Mouse (Mus musculus) heart, postnatal 25 days (tissue): ENCODE measurements at regions not wholly inside any gene's neighbourhood (a gene's known extent, or its start where the extent isn't known, plus 50 kb on each side); places are given as distances from the start of the nearest gene placed in this dataset.

ENCODE experiments used
- DNase-seq: peaks from one replicate; pipeline ENCODE4 v3.0.0; 2022; ENCODE audit warnings: low spot score
- intact Hi-C: fragments of 180-260 bp; cut with DNase I; formaldehyde crosslinking; loops from one replicate; pipeline ENCODE4 v1.15.1; 2025

- no peak for DNase-seq
- intact Hi-C loops: loop anchor here (10.0 kb wide), 1 partner anchor 420 kb away; the partner anchor contains the start of gene Spry2
These were observed 216.7 kb downstream of the Ndfip2 start for GRCm38 (mm10) chr14:105474991-105475553.

- no peak for DNase-seq
- intact Hi-C loops: no loop called here
These were observed 190.6 kb downstream of the Ndfip2 start for GRCm38 (mm10) chr14:105448919-105449458.

GRCm38 (mm10) chr14:105447088-105447487, 188.7 kb downstream of the Ndfip2 start:
- no peak for DNase-seq
- intact Hi-C loops: no loop called here

GRCm38 (mm10) chr14:105435343-105435742, 177.0 kb downstream of the Ndfip2 start:
- intact Hi-C loops: no loop called here
- no peak for DNase-seq

- intact Hi-C loops: no loop called here
These were observed 175.1 kb downstream of the Ndfip2 start for GRCm38 (mm10) chr14:105433456-105433855.

GRCm38 (mm10) chr14:105432670-105433069, 174.3 kb downstream of the Ndfip2 start:
- intact Hi-C loops: no loop called here
- no peak for DNase-seq

More at GRCm38 (mm10) chr14:105433456-105433855, 175.1 kb downstream of the Ndfip2 start:
- no peak for DNase-seq

GRCm38 (mm10) chr14:105431584-105431983, 173.2 kb downstream of the Ndfip2 start:
- DNase-seq: no peak
- intact Hi-C loops: no loop called here

GRCm38 (mm10) chr14:105429664-105430257, 171.4 kb downstream of the Ndfip2 start:
- intact Hi-C loops: no loop called here
- no peak for DNase-seq

- no peak for DNase-seq
- intact Hi-C loops: no loop called here
These were observed 169.1 kb downstream of the Ndfip2 start for GRCm38 (mm10) chr14:105427474-105427901.

GRCm38 (mm10) chr14:105426597-105427334, 168.4 kb downstream of the Ndfip2 start:
- intact Hi-C loops: no loop called here

GRCm38 (mm10) chr14:105417967-105418366, 159.6 kb downstream of the Ndfip2 start:
- intact Hi-C loops: no loop called here
- no peak for DNase-seq

More at GRCm38 (mm10) chr14:105426597-105427334, 168.4 kb downstream of the Ndfip2 start:
- no peak for DNase-seq

GRCm38 (mm10) chr14:105417458-105417960, 159.1 kb downstream of the Ndfip2 start:
- intact Hi-C loops: no loop called here
- DNase-seq: no peak

GRCm38 (mm10) chr14:105416964-105417363, 158.6 kb downstream of the Ndfip2 start:
- no peak for DNase-seq

GRCm38 (mm10) chr14:105404662-105405061, 146.3 kb downstream of the Ndfip2 start:
- no peak for DNase-seq
- intact Hi-C loops: loop anchor here (5.0 to 10.0 kb wide), 3 partner anchors 42 to 330 kb away; no protein-coding TSS in a partner anchor

More at GRCm38 (mm10) chr14:105416964-105417363, 158.6 kb downstream of the Ndfip2 start:
- intact Hi-C loops: no loop called here

- intact Hi-C loops: loop anchor here (5.0 to 10.0 kb wide), 3 partner anchors 42 to 331 kb away; no protein-coding TSS in a partner anchor
- DNase-seq: peak; percentile 18
These were observed 145.9 kb downstream of the Ndfip2 start for GRCm38 (mm10) chr14:105404241-105404640.

GRCm38 (mm10) chr14:105403256-105403655, 144.9 kb downstream of the Ndfip2 start:
- intact Hi-C loops: loop anchor here (5.0 to 10.0 kb wide), 3 partner anchors 41 to 332 kb away; no protein-coding TSS in a partner anchor
- no peak for DNase-seq

- no peak for DNase-seq
- intact Hi-C loops: loop anchor here (5.0 to 10.0 kb wide), 3 partner anchors 40 to 332 kb away; no protein-coding TSS in a partner anchor
These were observed 144.2 kb downstream of the Ndfip2 start for GRCm38 (mm10) chr14:105402556-105402955.

- DNase-seq: peak; percentile 54
- intact Hi-C loops: loop anchor here (10.0 kb wide), 2 partner anchors 83 to 1107 kb away; no protein-coding TSS in a partner anchor
These were observed 139.1 kb downstream of the Ndfip2 start for GRCm38 (mm10) chr14:105397467-105397866.

- DNase-seq: no peak
- intact Hi-C loops: loop anchor here (10.0 kb wide), 2 partner anchors 77 to 1113 kb away; no protein-coding TSS in a partner anchor
These were observed 133.9 kb downstream of the Ndfip2 start for GRCm38 (mm10) chr14:105392079-105392813.
